Mouse (Mus musculus): ENCODE results near the gene Rpl21.

GRCm38 (mm10) chr5:146846489-146846888 is 13.8 kb downstream of the Rpl21 start:
- TF ChIP-seq ZC3H11A (IDR thresholded peaks at IDR 0.05; ENCODE audit: borderline replicate concordance, low read depth, low read length) (no peak), CHD2 (IDR thresholded peaks at IDR 0.05; ENCODE audit: low read depth, low read length) (no peak)
